Mouse (Mus musculus): ENCODE data around the gene Gtf3c6. TPM values are rescaled to one million over a fixed set of nuclear protein-coding genes. Genes with fewer than 3 reads are reported as not detected.
A peak's percentile ranks its signal among the peaks of the same experiment; 100 is the strongest.

Gene Gtf3c6
- polyA plus RNA-seq, 1 experiment from 2014 or later = 127 TPM

DNA sequence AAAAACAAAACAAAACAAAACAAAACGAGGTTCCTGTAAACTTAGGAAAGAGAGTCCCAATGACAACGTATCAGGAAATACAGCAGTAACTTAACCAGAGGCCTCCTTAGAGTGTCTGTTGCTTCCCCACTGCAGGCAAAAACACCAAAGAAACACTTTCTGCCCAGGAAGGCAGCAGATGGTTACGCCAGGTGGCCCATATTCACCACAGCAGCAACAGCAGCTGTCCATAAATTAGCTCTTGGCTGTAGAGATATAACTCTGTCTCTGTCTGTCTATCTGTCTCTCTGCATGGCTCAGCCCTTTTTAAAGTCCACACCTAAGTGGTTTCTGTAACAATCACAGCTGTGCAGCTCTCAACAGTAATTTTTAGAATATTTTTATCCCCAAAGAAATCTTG, 39.0 kb downstream of the Gtf3c6 start:
- Histone ChIP-seq H3K9me3 (no peaks in the 10 kb centered on the region; the same call in 1 of the 2 replicates), H3K9ac (no peak overlapping the region), H3K27me3 (no peaks in the 10 kb centered on the region), H3K36me3 (peaks cover 28% of the 10 kb centered on the region), H3K4me2 (no peak overlapping the region), H3K27ac (no peak overlapping the region), H3K4me3 (no peak overlapping the region), H3K4me1 (no peaks in the 10 kb centered on the region)
- WGBS = 72% methylated on average over 3 of the region's 3 CpGs
- ATAC-seq (ENCODE audit: insufficient number of reproducible peaks, insufficient read depth, low FRiP score, low TSS enrichment, low read depth) = no peak

DNA sequence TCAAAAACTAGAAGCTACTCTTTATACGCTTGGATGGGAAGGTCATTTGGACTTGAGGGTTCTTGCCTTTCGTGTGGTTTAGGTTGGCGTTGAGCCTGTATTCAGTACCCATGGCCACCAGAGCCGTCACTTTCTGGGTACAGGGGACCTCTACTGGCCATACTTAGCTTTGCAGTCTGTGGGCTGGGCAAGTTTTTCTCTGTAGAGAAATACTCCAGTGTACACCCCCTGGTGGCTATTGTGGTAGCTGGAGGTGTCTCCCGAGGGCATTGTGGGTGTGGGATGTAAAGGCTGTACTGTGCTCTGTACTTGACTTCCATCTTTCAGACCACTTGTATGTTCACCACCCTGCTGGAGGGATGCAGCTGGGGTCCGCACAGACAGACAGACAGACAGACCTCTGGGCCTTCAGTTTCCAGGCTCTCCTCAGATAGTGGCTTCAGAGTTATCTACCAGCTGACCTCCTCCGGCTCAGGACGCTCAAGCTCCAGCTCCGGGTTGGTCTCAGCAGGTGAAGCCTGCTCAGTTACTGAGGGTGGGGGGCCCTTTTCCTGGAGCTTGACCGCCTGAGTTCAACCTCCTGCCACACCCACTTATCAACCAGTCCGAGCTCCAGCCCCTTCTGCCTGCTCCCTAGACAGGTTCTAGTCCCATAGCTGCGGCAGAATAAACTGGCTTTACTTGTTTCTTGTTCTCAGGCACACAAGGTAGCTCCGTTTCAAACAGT, 45.3 kb downstream of the Gtf3c6 start:
- ATAC-seq (ENCODE audit: insufficient number of reproducible peaks, insufficient read depth, low FRiP score, low TSS enrichment, low read depth) = peak; percentile 69
- H3K27me3 ChIP-seq = no peaks in the 10 kb centered on the region
- no peaks in the 10 kb centered on the region for H3K4me1 ChIP-seq
- no peaks in the 10 kb centered on the region for H3K36me3 ChIP-seq
- H3K4me3 ChIP-seq = no peak overlapping the region
- H3K9ac ChIP-seq = no peak overlapping the region
- 34% methylated on average over 13 of the region's 13 CpGs for WGBS
- H3K27ac ChIP-seq = no peak overlapping the region
- H3K4me2 ChIP-seq = no peak overlapping the region
- no peaks in the 10 kb centered on the region for H3K9me3 ChIP-seq

Other genes starting within 250 kb of the Gtf3c6 start
- 0.19 TPM in 1 of 2 replicates, not detected in the other for gene Mfsd4b1, start 232.8 kb downstream of the Gtf3c6 start, polyA plus RNA-seq (2015; fragmentation: Nextera tagmentation; extraction: Ambion mirVana)
- 6.8 and 9.5 TPM in 2 replicates for gene Slc16a10, start 115.8 kb downstream of the Gtf3c6 start, polyA plus RNA-seq (2015; fragmentation: Nextera tagmentation; extraction: Ambion mirVana)
- gene Rpf2, start 11.1 kb downstream of the Gtf3c6 start, polyA plus RNA-seq (2015; fragmentation: Nextera tagmentation; extraction: Ambion mirVana) = 68.7 and 70.3 TPM in 2 replicates
- gene Amd1, start 44.1 kb upstream of the Gtf3c6 start, polyA plus RNA-seq (2015; fragmentation: Nextera tagmentation; extraction: Ambion mirVana) = 53.7 and 61.7 TPM in 2 replicates
- gene Cdk19, start 81.5 kb upstream of the Gtf3c6 start, polyA plus RNA-seq (2015; fragmentation: Nextera tagmentation; extraction: Ambion mirVana) = 12.0 and 13.1 TPM in 2 replicates